8 mouse cellular contexts compared by ENCODE assay signal in the genomic region with DNA sequence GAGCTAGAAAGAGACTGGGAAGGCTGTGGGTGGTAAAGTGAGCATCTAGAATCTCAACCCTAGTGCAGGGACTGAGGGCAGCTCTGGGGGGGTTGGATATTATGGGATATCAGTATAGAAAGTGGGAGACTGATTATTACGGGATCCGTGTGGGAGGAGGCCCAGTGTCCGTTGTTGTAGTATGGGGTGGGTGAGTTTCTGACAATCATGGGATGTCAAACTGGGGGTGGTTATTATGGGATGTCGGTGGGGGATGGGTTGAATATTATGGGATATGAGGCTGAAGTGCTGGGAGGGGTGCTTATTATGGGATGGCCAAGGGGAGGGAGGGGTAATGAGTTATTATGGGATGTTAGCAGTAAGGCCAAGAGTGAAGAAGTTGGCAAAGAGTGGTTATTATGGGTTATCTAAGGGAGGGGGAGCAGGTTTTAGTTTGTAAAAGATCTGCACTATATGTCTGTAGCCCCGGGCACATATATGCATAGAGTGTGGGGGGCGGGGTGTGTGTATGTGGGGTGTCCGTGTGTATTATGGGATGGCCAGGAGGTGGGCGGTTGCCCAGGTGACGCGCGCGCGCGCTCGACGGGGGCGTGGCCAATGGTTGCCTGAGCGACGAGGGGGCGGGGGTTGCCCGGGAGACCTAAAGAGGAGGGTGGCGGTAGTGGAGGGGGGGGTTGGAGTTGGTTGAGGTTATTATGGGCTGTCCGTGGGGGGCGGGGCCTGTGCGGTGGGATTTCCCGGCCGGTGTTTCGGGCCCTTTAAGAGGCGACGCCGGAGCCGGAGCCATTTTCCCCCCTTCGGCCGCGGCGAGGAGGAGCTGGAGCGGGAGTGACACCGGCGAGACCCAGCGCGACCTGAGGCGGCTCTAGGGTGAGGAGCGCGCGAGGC. TPM values are rescaled to one million over a fixed set of nuclear protein-coding genes. Genes with fewer than 3 reads are reported as not detected.
DNase-seq lines count a peak whose midpoint lies in the region; ATAC-seq lines count a peak whose summit lies in the region.

Gene Chd4, plus strand, starts transcription at position 591 of the 888 bp plus-strand sequence.

- H3K4me3 ChIP-seq in megakaryocyte, embryonic 14.5 days (replicated peaks) = peak within 1 kb of the TSS; percentile 96

- H3K4me1 ChIP-seq in megakaryocyte, embryonic 14.5 days = peaks cover 74% of the 10 kb centered on the region

- H3K36me3 ChIP-seq in megakaryocyte, embryonic 14.5 days (replicated peaks; ENCODE audit: low read length) = peaks cover 30% of the 10 kb centered on the region

- no peaks in the 10 kb centered on the region for H3K27me3 ChIP-seq in megakaryocyte, embryonic 14.5 days (replicated peaks)

- peak; percentile 95 to 99 for DNase-seq in adrenal gland, adult (ENCODE audit: inconsistent age in 2 of 2, low spot score in 1 of 2)
- peak; percentile 83 for DNase-seq in embryo, embryonic 10 days (ENCODE audit: low spot score)
- peak; percentile 95 for DNase-seq in gastrocnemius, postnatal 14 days
- peak; percentile 79 to 94 for DNase-seq in left cerebral cortex, adult 9 months (ENCODE audit: low spot score in 2 of 2)
- peak; percentile 98 to 99 for DNase-seq in right cerebral cortex, postnatal 10 days (ENCODE audit: low spot score in 2 of 2)
- peak; percentile 96 for DNase-seq in urinary bladder, postnatal 14 days (ENCODE audit: low spot score)

- intact Hi-C loops in gastrocnemius, postnatal 14 days (cut with DNase I; ENCODE audit: low total_unique reads) = no loop called here

- H3K9me3 ChIP-seq in megakaryocyte, embryonic 14.5 days = no peaks in the 10 kb centered on the region

- peak; percentile 66 for ATAC-seq in inflammation-experienced regulatory T-cells, adult 6 months

RNA-seq across cellular contexts. Expression of gene Chd4, which starts in this region (rescaled TPM):
- total RNA-seq in gastrocnemius, postnatal 14 days (2021) = 10 to 100 TPM; 75.1 to 84.3 TPM
- polyA plus RNA-seq in inflammation-experienced regulatory T-cells, adult 6 months (2017; shearing (Covaris generic)) = 10 to 100 TPM; 47.0 to 76.3 (median 61.6) TPM
- 41.8 and 90.6 TPM in 2 replicates for polyA plus RNA-seq in megakaryocyte, embryonic 14.5 days (2012; ENCODE audit: insufficient read depth, low replicate concordance)

Comparison
In these comparisons a context has a peak if more than half of its experiments do, and no peak if none do; other contexts are left out.
1. Peak in every context shown above with its lines: DNase-seq, ATAC-seq and H3K4me3 ChIP-seq.